Mouse (Mus musculus) hindbrain, embryonic 11.5 days (tissue): ENCODE measurements around the gene Npvf. TPM values are rescaled to one million over a fixed set of nuclear protein-coding genes. Genes with fewer than 3 reads are reported as not detected.

Experiments used
- polyA plus RNA-seq: library from polyadenylated mRNA; unstranded; fragments of >200 nt; fragmentation: Nextera tagmentation; extraction: Ambion mirVana; gene quantifications from 2 replicates; pipeline ENCODE4 v1.2.1, GENCODE M21; 2014

Npvf gene
- polyA plus RNA-seq, 1 experiment from 2014 or later: not detected

Other genes with a start within 250 kb of the Npvf start
- 4.7 and 7.2 TPM in 2 replicates for gene Osbpl3, start 198.2 kb downstream of the Npvf start, polyA plus RNA-seq
- gene Cycs, start 87.9 kb downstream of the Npvf start, polyA plus RNA-seq: 75.6 and 75.9 TPM in 2 replicates
- gene 4921507P07Rik, start 57.8 kb downstream of the Npvf start, polyA plus RNA-seq: 0.95 and 1.1 TPM in 2 replicates